Mouse (Mus musculus) cerebellum, postnatal 36 days (tissue): Measurements from ENCODE around the gene Tacr2.

Experiments
- DNase-seq, 2 experiments: peaks; one replicate each; pipeline ENCODE4 v3.0.0; 2021 to 2022; ENCODE audit warnings: mixed read lengths in 2 of 2

Gene Tacr2

DNA sequence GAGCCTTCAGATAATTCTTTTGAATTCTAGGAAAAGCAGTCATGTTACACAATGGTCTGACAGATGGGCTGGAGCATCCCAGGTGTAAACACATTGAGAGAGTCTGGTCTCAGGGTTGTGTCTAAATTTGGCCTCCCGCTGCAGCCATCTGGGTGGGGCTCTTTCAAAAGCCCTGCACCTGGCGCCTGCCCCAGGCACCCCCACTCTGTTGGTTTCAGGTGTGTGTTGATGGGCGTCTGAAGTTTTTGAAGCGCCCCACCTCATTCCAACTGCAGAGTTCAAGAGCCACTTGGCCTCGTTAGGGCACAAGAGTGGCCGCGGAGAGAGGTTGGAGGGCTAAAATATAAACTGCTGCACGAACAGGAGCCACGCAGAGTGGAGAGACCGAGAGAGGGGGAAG is 9.9 kb upstream of the Tacr2 start:
- no peak for DNase-seq

DNA sequence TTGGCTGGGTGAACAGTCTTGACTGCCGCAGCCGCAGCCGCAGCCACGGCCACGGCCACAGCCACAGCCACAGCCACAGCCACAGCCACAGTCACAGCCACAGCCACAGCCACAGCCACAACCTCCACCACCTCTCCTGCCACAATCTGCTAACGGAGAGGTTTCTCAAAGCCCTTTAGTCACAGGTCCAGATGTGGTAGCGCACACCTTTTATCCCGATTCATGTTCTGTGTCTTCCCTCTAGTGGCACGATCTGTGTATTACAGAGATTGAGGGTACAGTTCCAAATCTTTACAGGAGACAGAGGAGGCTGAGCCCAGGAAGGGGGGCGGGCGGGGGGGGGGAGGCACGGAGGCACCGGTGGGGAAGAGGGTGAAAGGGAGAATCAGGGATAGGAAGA is 9.3 kb upstream of the Tacr2 start:
- DNase-seq = peak; percentile 38 to 70

DNA sequence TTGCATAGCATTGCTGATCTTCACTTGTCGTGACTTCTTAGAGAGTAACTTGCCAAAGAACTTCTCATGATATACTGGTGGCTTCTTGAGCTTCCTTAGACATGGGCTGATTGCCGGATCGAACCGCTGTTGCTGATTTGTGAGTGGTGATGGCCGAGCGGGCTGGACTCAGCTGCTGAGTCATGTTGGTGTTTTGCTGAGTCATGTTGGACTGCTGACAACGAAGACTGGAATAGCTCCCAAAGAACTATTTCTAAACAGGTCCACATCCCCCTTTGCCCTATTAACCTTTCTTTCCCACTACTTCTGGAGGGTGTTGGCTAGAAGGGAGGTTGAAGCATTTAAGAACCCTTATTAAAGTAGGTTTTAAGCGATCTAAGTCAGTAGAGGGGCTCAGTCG is 8.2 kb upstream of the Tacr2 start:
- no peak for DNase-seq

DNA sequence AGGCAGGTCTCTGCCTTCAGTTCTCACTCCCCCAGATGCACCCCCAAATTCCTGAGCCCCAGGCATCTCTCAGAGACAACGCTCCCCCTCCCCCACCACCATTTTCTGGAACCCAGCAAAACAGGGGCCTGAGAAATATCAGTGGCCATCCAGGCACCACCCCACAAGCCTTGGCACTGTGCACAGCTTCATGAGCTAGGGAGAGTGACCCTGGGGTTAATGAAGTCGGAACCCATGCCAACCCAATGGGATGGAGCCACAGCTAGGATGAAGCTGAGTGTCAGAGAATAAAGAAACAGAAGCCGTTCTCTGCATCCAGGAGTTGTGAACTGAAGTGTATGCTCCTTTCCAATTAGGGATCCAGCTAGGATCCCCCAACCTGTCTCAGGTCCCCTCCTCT is 5.1 kb upstream of the Tacr2 start:
- DNase-seq = no peak

DNA sequence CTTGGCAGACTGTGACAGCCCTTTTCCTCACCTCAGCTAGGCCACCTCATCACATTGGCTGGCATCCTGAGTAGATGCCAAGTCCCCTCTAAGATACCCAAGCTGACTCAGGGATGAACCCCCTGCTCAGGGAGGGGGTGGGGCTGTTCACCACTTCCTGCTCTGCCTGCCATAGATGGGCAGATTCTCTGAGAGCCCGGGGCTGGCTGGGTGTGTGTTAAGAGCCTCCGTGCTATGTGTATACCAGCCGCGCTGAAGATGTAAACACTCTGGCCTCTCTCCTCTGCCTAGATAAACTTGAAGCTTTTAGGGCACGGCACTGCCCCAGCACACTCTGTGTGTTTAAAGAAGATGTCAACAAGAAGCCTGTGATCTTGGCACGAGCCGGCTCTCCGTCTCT is 4.4 kb upstream of the Tacr2 start:
- no peak for DNase-seq

DNA sequence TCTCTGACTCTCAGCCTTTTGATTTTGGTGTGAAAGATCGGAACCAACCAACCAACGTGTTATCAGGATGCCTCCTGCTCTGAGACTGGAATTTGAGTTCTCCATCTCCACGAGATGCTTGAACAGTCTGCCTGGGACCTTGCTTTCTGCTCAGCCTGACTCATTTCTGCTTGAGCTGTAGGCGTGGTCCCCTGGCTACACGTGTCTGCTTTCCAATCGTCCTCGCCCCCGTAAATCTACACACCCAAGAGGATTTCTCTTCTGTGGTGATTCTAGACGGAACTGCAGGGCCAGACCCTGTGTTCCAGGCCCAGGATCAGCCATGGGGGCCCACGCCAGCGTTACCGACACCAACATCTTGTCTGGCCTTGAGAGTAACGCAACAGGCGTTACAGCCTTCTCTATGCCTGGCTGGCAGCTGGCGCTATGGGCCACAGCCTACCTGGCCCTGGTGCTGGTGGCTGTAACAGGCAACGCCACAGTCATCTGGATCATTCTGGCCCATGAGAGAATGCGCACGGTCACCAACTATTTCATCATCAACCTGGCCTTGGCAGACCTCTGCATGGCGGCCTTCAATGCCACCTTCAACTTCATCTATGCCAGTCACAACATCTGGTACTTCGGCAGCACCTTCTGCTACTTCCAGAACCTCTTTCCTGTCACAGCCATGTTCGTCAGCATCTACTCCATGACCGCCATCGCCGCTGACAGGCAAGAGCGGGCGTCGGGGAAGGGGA is 428 bp downstream of the Tacr2 start:
- no peak for DNase-seq

DNA sequence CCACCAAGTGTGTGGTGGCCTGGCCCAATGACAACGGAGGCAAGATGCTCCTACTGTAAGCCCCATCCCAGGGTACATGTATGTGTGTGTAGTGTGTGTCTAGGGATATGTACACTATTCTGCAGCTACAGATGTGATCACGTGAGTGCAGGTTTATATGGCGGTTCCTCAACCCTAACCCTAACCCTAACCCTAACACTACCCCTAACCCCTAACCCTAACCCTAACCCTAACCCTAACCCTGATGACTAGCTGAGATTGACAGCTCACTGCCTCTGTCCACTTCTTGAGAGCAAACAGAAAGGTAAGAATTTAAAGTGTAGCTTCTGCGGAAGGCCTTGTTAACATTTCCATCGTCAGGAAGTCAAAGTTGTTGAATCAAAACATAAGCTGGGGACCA is 6.1 kb downstream of the Tacr2 start:
- no peak for DNase-seq

DNA sequence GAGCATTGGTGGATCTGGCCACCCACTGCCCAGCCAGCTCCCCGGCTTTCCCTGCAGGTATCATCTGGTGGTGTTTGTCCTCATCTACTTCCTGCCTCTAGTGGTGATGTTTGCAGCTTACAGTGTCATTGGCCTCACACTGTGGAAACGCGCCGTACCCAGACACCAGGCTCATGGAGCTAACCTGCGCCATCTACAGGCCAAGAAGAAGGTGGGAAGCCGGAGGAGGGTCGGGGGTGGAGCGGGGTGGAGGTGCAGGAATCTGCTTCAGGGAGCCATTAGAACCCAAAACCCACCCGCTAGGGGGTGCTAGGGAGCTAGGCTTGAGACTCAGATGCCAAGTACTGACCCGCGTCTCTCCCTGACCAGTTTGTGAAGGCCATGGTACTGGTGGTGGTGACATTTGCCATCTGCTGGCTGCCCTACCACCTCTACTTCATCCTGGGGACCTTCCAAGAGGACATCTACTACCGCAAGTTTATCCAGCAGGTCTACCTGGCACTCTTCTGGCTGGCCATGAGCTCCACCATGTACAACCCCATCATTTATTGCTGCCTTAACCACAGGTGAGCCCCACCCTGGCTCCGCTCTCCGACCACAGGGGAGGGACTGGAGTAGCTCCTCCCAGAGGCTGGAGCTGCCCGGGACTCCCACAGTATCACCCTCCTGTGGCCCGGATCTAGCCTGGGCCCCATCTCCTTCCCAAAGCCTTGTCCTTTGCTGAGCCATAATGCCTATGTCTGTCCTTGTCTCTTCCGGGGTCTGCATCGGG is 9.1 kb downstream of the Tacr2 start:
- DNase-seq = peak; percentile 70 to 74

DNA sequence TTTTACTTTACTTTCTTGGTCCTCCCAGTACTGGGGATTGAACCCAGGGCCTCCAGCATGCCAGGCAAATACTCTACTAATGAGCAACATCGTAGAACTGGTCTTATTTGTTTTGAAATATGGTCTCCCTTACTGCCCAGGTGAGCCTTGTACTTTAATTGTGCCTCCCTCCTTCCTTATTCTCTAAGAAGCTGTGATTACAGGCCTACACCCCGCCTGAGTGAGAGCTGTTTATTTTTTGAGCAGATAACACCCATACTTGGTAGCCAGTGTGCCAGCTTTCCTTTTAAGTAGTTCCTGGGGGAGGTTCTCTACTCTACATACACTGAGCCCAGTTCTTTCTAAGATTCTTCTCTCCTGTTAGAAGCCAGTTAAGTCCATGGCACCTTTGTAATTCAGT is 12.1 kb downstream of the Tacr2 start:
- no peak for DNase-seq

DNA sequence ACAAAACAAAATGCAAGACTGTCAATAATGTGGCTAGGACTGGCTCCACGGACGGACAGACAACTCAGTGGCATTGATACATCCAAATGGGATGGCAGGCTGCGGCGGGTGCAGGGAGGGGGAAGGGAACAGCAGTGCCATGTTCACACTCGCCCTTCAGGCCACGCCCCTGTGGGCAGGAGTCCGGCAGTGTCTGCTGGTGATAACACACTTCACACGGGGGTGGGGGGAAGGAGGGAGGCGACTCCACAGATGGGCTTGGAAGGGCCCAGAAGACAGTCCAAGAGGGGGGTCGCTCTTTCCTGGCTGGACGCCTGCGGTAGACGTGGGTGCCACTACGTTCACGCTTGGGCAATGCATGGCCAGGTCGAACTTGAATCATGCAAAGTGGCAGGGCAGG is 17.0 kb downstream of the Tacr2 start:
- no peak for DNase-seq

DNA sequence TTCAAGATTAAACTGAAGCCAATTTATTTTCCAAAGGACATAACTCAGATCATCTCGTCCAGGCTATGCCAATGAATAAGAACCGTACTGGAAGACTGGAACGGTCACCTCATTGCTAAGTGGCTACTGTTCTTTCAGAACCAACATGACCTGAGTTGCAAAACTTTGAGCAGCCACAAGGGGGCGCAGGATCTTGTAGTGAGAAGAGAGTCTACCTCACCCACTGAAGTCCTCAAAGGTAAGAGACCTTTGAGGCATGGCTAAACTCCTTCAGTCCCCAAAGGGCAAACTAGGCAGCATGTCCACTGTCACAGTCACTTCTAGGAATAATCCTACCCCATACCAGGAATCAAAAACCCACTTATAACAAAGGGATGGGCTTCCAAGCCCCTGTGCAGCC is 23.0 kb downstream of the Tacr2 start:
- peak; percentile 93 to 96 for DNase-seq

DNA sequence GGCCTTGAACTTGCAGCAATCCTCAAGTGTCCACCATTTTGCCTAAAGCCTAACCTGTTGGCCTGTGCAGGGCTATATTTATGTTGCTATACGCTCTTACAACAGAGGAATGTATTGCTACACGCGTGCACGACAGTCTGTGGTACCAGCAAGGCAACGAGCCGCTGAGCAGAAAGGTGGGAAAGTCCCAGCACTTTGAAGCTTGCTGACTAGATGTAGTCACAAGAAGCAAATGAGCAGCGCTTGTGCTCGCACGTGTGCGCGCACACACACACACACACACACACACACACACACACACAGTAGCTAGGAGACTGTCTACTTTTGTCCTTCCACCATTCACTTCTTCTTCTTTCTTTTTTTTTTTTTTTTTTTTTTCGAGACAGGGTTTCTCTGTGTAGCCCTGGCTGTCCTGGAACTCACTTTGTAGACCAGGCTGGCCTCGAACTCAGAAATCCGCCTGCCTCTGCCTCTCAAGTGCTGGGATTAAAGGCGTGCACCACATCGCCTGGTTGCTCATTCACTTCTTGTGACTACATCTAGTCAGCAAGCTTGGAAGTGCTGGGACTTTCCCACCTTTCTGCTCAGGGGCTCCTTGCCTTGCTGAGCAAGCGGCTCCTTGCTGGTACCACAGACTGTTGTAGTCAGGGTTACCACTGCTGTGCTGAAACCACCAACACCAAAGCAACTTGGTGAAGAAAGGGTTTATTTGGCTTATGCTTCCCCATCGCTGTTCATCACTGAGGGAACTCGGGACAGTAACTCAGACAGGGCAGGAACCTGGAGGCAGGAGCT is 25.5 kb downstream of the Tacr2 start:
- no peak for DNase-seq

DNA sequence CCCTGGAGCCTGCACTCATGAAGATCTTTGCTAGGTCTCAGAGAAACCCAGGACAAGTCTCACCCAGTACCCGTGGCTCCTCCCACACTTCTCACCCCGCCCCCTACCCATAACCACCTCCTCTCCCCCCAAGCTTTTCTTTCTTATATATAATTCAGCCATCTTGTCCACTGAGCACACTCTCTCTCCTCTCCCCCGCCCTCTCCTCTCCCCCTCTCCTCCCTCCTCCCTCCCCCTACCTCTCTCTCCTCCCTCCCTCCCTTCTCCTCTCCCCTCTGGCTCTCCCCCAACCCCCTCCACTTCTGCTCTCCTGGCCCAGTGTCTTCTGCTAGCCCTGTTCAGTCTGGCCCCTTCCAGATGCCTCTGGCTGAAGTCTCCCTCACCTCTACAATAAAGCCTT is 26.8 kb downstream of the Tacr2 start:
- DNase-seq = no peak

DNA sequence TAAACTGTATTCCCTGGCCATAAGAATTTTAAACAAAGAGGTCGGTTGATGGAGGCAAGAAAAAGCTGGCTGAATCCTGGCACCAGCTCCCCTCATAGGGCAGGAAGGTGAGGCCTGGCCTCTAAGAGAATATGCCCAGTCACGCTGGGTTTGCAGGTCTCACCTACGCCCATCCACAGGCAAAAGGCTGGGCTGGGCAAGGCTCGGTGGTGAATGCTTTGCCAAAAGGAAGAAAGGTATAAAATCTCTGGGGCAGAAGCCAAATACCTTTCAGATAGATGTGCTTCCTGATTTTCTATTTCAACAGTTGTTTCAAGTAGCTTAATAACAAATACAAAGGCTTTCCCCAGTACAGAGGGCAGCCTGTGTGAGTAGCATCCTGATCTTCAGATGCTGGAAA is 27.4 kb downstream of the Tacr2 start:
- no peak for DNase-seq

DNA sequence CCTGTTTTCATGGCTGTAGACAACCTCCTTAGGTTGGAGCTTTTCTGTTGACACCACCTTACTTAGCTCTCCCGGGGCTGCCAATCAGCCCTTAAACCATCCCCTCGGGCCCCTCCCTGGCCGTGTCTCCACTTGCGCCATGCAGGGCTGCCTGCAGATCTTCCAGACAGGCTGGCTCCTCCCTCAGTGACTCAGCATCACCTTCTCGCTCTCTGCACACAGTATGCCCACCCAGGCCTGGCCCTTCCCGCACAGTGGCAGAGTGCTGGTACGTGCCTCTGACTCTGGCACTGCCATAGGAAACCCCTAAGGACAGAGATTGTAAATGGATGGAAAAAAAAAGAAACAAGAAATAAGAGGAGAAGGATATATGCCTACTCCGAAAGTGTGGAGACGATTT is 30.5 kb downstream of the Tacr2 start:
- no peak for DNase-seq

DNA sequence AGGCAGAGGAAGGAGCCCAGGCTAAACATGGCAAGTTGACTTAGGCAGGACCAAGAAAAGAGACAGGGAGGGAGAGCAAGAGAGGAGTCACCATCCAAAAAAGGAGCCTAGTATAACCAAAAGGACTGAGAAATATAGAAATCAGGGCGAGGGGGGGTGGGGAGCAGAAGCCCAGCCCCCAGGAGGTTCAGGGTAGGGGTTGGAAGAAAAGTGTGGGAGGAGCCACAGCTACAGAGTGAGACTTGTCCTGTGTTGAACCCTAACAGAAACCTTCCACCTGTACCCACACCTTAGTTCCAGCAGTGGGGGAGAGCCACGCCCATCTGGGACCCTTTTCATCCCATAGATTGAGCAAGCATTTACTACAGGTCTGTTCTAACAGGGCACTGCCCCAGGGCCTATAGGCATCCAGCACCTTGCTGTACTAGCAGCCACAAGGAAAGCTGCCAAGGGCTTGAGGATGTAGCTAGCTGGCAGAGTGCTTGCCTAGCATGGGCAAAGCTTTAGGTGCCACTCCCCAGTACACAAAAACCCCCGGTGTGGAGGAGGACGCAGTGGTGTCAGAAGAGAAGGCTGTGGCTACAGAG is 31.1 kb downstream of the Tacr2 start:
- DNase-seq = no peak

DNA sequence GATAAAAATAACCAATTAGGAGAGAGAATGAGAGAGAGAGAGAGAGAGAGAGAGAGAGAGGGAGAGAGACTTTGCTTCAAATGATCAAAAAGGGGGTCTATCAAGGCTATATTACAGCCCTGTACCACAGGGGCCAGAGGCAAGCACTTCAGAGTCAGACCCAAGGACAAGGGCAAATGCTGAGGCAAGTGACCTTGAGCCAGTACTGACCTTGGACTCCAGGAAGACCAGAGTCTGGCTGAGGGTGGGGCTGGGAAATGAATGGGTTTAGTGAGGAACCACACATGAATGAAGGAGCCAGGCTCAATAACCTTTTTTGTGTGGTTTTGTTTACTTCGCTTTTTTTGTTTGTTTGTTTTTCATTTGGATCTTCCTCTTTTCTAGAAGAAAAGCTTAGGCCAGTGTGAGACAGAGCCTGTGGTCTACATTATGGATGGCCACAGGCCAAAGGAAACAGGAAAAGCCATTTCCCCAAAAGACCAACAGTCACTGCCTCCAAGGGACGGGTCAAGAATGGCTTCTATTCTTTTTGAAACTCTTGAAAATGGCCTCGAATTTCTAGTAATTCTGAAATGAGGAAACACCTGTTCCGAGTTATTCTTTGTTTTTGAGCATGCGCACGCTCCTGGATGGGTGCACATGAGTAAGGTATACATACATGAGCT is 35.4 kb downstream of the Tacr2 start:
- DNase-seq = no peak

DNA sequence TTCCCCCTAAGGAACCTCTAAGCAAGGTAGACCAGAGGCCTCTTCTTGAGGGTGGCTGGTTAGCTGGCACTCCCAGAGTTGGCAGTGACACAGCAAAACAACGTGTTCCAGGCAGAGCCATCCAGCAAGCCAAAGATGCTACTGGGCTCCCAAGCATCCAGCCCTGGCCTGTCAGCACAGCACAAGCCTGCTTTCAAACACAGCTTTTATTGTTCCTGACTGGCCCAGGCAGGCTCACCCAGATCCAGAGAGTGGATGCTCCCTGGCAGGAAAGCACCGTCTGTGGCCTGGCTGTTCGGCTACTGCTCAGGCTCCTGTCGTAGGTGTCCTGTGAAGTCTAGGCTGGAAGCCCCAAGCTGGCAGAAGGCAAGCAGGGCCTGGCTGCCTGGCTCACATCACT is 41.9 kb downstream of the Tacr2 start:
- peak; percentile 62 to 66 for DNase-seq

DNA sequence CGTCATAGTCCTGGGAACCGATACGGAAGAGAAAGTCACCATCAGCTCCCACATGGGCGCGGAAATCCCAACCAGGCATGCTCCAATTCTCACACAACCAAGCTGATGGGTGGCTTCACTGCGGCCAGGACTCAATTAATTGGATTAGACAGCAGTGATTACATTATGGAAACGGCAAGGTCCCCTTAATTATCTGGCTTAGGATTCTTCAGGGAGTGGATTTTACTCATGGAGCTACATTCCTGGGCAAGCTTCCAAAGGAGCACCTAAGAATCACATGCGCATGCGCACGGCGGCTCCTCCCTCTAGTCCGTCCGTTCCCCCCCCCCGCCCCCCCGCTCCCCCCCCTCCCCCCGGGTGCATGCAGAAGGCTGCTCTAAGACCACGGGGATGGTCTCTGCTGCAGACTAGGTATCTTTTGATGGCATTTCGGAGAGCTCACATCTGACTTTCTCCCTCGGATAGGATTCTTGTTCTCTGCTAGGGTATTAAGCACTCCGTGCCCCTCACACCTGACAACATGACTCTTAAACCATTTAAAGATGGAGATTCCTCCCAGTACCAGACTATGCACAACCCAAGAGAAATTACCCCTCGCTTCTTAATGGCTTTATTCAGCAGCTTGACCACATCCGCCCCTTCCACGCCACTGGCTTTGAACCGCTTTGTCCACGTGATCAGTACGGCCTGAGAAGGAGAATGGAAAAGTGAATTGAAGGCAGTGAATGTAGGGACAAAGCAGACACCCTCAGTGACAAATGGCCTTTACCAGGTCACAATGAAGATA is 44.0 kb downstream of the Tacr2 start:
- DNase-seq = no peak

DNA sequence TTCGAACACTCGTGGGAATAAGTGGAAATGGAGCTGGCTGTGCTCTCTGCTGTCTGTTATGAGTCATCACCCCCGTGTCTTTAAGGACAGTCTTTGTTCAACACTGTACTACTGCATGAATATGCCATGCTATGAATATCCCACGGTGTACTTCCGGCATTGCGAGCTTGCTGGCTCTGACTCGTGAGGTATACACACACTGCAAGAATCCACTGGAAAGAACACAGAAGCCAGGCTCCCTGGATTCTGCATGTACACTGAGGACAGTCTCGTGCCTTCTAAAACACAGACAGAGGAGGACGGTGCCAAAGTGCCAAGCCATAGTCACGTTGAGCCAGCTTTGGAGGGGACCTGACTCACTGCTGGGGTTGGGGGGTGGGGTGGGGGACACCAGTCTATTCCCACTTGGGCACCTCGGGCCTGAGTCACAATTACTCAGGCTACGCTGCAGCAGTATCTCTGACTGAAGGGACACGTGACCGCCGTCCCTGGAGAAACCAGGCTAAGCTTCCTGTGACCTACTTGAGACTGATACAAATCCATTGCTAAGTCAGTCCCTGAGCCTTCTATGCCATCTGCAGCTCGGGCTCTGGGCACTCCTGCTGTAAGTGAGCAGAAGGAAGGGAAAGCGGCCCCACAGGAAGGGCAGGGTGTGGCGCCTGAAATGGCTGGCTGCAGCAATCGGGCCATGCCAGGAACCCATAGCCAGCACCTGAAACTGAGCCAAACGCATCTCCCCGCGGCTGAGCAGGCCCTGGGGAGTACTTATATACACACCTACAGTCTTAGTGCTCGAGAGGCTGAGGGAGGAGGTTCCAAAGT is 48.0 kb downstream of the Tacr2 start:
- DNase-seq = peak; percentile 85 to 86

DNA sequence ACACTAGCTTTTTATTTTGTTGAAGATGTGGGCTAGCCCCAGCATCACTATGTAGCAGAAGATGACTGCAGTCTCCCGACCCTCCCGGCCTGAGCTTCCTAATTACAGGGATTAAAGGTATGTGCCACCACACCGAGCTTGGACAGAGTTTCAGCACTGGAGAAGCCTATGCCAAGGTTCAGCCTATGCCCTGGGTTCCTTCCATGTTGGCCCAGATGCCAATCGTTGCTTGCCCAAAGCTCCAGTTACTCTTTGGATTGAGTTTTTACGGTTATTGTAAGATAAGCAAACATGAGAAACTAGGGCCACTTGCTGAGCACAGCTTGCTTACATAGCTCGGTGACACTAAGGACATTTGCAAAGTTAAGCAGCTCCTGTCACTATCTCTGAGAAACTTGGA is 52.9 kb downstream of the Tacr2 start:
- DNase-seq = no peak
